Mouse (Mus musculus) hindbrain, embryonic 12.5 days (tissue): ENCODE measurements at regions not wholly inside any gene's neighbourhood (a gene's known extent, or its start where the extent isn't known, plus 50 kb on each side); places are given as distances from the start of the nearest gene placed in this dataset.

Experiments
- ATAC-seq: fragments of 200-750 bp; cut with Nextera tagmentation; 2 replicates; pipeline ENCODE4 v1.8.0; 2017; ENCODE audit warnings: moderate TSS enrichment; ENCODE audit not compliant: low FRiP score
- H3K27ac ChIP-seq: fragments of 300-500 bp; sonication (generic); 2 replicates; pipeline ENCODE4 v1.5.1; 2016; ENCODE audit warnings: mild to moderate bottlenecking
- H3K27me3 ChIP-seq: fragments of 300-500 bp; sonication (generic); 2 replicates; pipeline ENCODE4 v1.6.1; 2016; ENCODE audit warnings: mild to moderate bottlenecking
- H3K36me3 ChIP-seq: fragments of 300-500 bp; sonication (generic); 2 replicates; pipeline ENCODE4 v1.6.1; 2016; ENCODE audit warnings: mild to moderate bottlenecking
- H3K4me1 ChIP-seq: fragments of 300-500 bp; sonication (generic); 2 replicates; pipeline ENCODE4 v1.6.1; 2016
- H3K4me2 ChIP-seq: fragments of 300-500 bp; sonication (generic); replicated peaks from 2 replicates; pipeline ENCODE4 v1.6.1; 2016; ENCODE audit warnings: mild to moderate bottlenecking
- H3K4me3 ChIP-seq: fragments of 300-500 bp; sonication (generic); 2 replicates; pipeline ENCODE4 v1.5.1; 2016; ENCODE audit warnings: mild to moderate bottlenecking
- H3K9ac ChIP-seq: fragments of 300-500 bp; sonication (generic); 2 replicates; pipeline ENCODE4 v1.6.1; 2016; ENCODE audit warnings: mild to moderate bottlenecking, moderate library complexity
- H3K9me3 ChIP-seq: fragments of 300-500 bp; sonication (generic); replicated peaks from 2 replicates; pipeline ENCODE4 v1.6.1; 2016; ENCODE audit warnings: mild to moderate bottlenecking

DNA sequence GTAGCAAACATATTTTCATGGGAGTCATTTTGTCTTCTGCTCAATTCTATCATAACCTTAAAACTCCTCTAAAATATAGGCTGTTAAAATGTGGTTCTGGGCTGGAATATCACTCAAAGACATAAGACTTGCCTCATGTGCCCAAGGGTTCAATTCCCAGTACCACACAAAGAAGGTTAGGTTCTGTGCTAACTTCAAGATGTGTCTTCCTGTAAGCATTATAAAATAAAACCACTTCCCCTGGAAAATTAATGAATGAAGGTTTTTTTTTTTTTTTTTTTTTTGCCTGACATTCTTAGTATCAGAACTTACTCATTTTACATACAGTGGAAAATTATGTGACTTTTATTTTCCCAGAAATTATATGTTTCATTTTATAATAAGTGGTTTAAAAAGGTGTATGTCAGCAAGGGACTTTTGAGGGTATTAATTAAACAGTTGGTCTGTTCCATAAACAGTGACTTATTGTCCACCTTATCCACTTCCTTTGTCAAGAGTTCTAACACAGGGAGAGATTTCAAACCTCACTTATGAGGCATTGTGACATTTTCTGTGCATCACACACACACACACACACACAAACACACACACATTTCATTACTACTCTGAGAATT is 1147.5 kb downstream of the Car8 start:
- Histone ChIP-seq H3K9ac (no peak overlapping the region), H3K9me3 (no peaks in the 10 kb centered on the region), H3K4me1 (no peaks in the 10 kb centered on the region), H3K27me3 (no peaks in the 10 kb centered on the region), H3K4me2 (no peak overlapping the region), H3K4me3 (no peak overlapping the region), H3K27ac (no peak overlapping the region), H3K36me3 (no peaks in the 10 kb centered on the region)
- no peak for ATAC-seq
